Mouse (Mus musculus) neural tube, embryonic 15.5 days (tissue): Measurements from ENCODE around the gene Syce3. TPM values are rescaled to one million over a fixed set of nuclear protein-coding genes. Genes with fewer than 3 reads are reported as not detected.

Source experiments
- ATAC-seq: fragments of 200-750 bp; cut with Nextera tagmentation; 2 replicates; pipeline ENCODE4 v1.8.0; 2017; ENCODE audit warnings: mild to moderate bottlenecking, moderate TSS enrichment, moderate library complexity; ENCODE audit not compliant: low FRiP score
- H3K27ac ChIP-seq: fragments of 300-500 bp; sonication (generic); replicated peaks from 2 replicates; pipeline ENCODE4 v1.5.1; 2015; ENCODE audit warnings: mild to moderate bottlenecking, inconsistent platforms
- H3K27me3 ChIP-seq: fragments of 300-500 bp; sonication (generic); replicated peaks from 2 replicates; pipeline ENCODE4 v1.6.1; 2015; ENCODE audit warnings: inconsistent platforms
- H3K36me3 ChIP-seq: fragments of 300-500 bp; sonication (generic); 2 replicates; pipeline ENCODE4 v1.6.1; 2015; ENCODE audit warnings: inconsistent platforms
- H3K4me1 ChIP-seq: fragments of 300-500 bp; sonication (generic); 2 replicates; pipeline ENCODE4 v1.6.1; 2015; ENCODE audit warnings: inconsistent platforms
- H3K4me2 ChIP-seq: fragments of 300-500 bp; sonication (generic); 2 replicates; pipeline ENCODE4 v1.6.1; 2015; ENCODE audit warnings: inconsistent platforms, mild to moderate bottlenecking, moderate library complexity
- H3K4me3 ChIP-seq: fragments of 300-500 bp; sonication (generic); replicated peaks from 2 replicates; pipeline ENCODE4 v1.5.1; 2015; ENCODE audit warnings: mild to moderate bottlenecking, inconsistent platforms
- H3K9ac ChIP-seq: fragments of 300-500 bp; sonication (generic); replicated peaks from 2 replicates; pipeline ENCODE4 v1.6.1; 2015; ENCODE audit warnings: mild to moderate bottlenecking, inconsistent platforms
- H3K9me3 ChIP-seq: fragments of 300-500 bp; sonication (generic); replicated peaks from 2 replicates; pipeline ENCODE4 v1.6.1; 2016; ENCODE audit warnings: inconsistent platforms
- WGBS: fragments of 180-500 bp; shearing (Covaris S2); methylation state at CpG from one replicate; pipeline ENCODE4 v1.1.7; 2015; ENCODE audit warnings: mixed read lengths; 5-methylcytosine and 5-hydroxymethylcytosine counted together
- polyA plus RNA-seq: library from polyadenylated mRNA; unstranded; fragments of >200 nt; fragmentation: Nextera tagmentation; extraction: Ambion mirVana; gene quantifications from 2 replicates; pipeline ENCODE4 v1.2.1, GENCODE M21; 2015

The Syce3 gene
- polyA plus RNA-seq, result not detected in 2 replicates

DNA sequence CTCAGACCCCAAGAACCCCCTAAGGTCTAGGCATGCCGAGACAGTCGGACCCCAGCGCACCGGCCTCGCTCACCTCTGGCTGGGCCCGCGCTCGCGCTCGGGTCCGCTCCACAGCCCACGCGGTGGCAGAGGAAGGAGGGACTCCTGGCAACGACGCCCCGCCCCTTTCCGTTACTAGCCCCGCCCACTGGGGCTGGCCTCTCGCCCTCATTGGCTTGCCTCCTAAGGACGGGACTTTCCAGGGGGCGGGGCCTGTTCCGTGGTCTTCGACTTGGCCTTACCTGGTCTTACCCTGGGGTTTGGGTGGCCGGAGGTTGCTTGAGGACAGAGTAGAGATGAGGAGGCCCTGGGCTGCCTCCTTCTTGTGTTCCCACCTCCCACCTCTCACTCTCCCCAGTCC, at the start of gene Syce3:
TSS of gene Syce3 (minus strand) at position 386 of the 400 bp plus-strand sequence.
- Histone ChIP-seq H3K4me3 (no peak within 1 kb of the TSS), H3K9me3 (peaks cover 6% of the 10 kb centered on the region; the same call in 1 of the 2 replicates), H3K9ac (no peak within 1 kb of the TSS), H3K36me3 (no peaks in the 10 kb centered on the region; the same call in 1 of the 2 replicates), H3K4me1 (no peaks in the 10 kb centered on the region), H3K27ac (no peak within 1 kb of the TSS), H3K4me2 (no peak within 1 kb of the TSS), H3K27me3 (no peaks in the 10 kb centered on the region)
- 86% methylated on average over 24 of the region's 24 CpGs for WGBS
- ATAC-seq, result no peak

DNA sequence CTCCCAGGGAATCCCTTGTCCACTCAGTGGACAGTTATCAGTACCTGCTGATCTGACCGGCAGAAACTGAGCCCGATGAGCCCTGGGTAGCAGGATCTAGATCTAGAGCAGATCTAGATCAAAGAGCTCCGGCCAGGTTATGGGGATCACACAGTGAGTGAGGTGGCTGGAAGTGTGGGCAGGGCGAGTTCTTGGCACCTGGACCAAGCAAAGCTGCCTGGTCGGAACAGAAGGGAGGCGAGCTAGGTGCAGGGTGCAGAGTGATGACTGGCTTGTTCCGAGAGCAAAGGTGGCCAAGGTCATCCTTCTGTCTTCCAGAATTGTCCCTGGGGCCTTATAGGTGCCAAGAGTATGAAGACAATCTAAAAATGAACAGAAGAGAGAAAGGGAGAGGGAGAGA, 49.5 kb upstream of the Syce3 start:
- peaks cover 68% of the 10 kb centered on the region for H3K36me3 ChIP-seq
- H3K4me3 ChIP-seq, result no peak overlapping the region
- no peak overlapping the region for H3K27ac ChIP-seq
- ATAC-seq, result no peak
- no peak overlapping the region for H3K4me2 ChIP-seq
- no peak overlapping the region for H3K9ac ChIP-seq
- 90% methylated on average over 7 of the region's 7 CpGs for WGBS
- H3K9me3 ChIP-seq, result no peaks in the 10 kb centered on the region
- H3K4me1 ChIP-seq, result peaks cover 24% of the 10 kb centered on the region
- no peaks in the 10 kb centered on the region for H3K27me3 ChIP-seq

DNA sequence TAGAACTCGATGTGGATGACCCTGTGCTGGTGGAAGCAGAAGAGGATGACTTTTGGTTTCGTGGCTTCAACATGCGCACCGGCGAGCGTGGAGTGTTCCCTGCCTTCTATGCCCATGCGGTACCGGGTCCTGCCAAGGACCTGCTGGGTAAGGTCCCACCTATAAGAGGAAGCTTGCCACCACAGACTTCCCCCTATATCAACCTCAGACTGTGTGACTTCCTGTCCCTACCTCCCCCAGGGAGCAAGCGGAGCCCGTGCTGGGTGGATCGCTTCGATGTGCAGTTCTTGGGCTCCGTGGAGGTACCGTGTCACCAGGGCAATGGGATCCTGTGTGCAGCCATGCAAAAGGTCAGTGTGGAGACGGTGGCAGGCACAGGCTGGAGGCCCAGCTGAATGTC, 48.6 kb upstream of the Syce3 start:
- Histone ChIP-seq H3K36me3 (peaks cover 66% of the 10 kb centered on the region), H3K9me3 (no peaks in the 10 kb centered on the region)

DNA sequence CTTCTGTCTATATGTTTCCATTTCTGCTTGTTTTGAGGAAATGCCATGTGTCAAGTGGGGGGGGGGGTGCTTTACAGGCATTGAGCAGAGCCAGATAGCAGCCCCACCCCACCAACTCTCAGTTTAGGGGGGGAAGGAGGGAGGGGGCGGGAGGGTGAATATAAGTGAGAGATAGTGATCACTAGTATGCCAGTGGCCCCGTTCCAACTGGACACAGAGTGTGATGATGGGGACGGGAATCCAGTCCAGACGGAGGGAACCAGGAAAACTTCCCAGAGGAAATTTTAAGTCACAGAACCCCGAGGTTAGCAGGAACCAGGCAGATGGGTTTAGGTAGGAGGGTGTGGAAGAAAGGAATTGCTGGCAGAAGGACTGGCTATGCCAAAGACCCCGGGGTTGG, 45.3 kb upstream of the Syce3 start:
- peaks cover 36% of the 10 kb centered on the region for H3K4me1 ChIP-seq
- no peak overlapping the region for H3K27ac ChIP-seq
- no peak overlapping the region for H3K9ac ChIP-seq
- H3K9me3 ChIP-seq, result no peaks in the 10 kb centered on the region
- H3K4me2 ChIP-seq, result peak overlapping the region; percentile 91
- no peak for ATAC-seq
- WGBS, result 82% methylated on average over 6 of the region's 6 CpGs
- H3K36me3 ChIP-seq, result peaks cover 40% of the 10 kb centered on the region
- H3K27me3 ChIP-seq, result no peaks in the 10 kb centered on the region
- H3K4me3 ChIP-seq, result peak overlapping the region; percentile 73

More for the DNA sequence above, 48.6 kb upstream of the Syce3 start:
- peaks cover 25% of the 10 kb centered on the region for H3K4me1 ChIP-seq
- H3K27ac ChIP-seq, result no peak overlapping the region
- H3K27me3 ChIP-seq, result no peaks in the 10 kb centered on the region
- no peak for ATAC-seq
- H3K4me2 ChIP-seq, result no peak overlapping the region
- H3K4me3 ChIP-seq, result no peak overlapping the region
- H3K9ac ChIP-seq, result no peak overlapping the region
- WGBS, result 97% methylated on average over 15 of the region's 15 CpGs

DNA sequence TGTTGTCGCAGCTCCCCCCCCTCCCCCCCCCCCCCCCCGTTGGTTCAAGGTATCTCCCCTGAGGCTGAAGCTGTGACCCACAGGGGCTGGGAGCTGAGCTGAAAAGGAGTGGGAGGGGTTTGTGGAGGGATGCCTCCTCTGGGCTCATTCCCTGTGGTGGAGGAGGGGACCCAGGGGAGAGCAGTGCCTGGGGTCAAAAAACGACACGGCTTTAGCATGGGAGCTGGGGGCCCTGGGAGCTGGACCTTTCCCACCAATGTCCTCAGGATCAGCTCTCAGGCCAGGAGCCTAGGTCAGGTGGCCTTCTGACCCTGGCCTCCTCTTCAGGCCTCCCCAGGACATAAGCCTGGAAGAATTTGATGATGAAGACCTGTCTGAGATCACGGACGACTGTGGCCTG, 44.6 kb upstream of the Syce3 start:
- Histone ChIP-seq H3K4me1 (peaks cover 36% of the 10 kb centered on the region), H3K36me3 (peaks cover 34% of the 10 kb centered on the region), H3K9me3 (no peaks in the 10 kb centered on the region), H3K4me2 (peak overlapping the region; percentile 91), H3K9ac (peak overlapping the region; percentile 76), H3K27ac (peak overlapping the region; percentile 89), H3K27me3 (no peaks in the 10 kb centered on the region), H3K4me3 (peak overlapping the region; percentile 73)
- ATAC-seq, result no peak
- whole genome bisulfite sequencing, result 22% methylated on average over 4 of the region's 6 CpGs

DNA sequence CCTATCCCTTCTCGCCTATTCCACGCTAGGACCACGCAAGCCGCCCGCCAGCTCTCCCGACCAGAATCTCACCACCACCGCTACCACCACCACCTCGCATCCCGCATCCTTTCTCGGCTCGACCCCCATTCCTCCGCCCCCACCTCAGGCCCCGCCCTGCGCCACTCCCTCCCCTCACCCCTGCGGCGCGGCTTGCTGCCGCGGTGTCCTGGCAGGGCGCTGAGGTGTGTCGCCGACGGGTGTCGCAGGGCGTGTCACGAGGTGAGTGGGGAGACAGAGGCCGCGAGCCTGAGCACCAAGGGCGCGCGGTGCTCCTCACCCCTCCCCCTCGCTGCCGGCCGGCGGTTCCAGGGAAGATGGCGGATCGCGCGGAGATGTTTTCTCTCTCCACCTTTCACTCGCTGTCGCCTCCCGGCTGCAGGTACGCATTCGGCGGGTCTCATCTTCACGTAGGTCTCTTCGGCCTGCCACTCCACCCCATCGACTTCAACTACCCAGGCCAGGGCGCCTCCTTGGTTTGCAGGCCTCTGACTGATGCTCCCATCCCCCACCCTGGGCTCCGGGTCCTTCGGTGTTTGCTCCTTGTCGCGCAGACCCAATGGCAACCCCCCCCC, 43.7 kb upstream of the Syce3 start, which contains the start of gene Mapk8ip2:
TSS of gene Mapk8ip2 (plus strand) at position 49 of the 614 bp plus-strand sequence.
- Histone ChIP-seq H3K4me2 (peak within 1 kb of the TSS; percentile 91), H3K27me3 (no peaks in the 10 kb centered on the region), H3K4me1 (peaks cover 36% of the 10 kb centered on the region), H3K36me3 (peaks cover 28% of the 10 kb centered on the region), H3K4me3 (peak within 1 kb of the TSS; percentile 73), H3K9me3 (no peaks in the 10 kb centered on the region), H3K27ac (peak within 1 kb of the TSS; percentile 89), H3K9ac (peak within 1 kb of the TSS; percentile 76)
- under 1% methylated on average over 53 of the region's 53 CpGs for WGBS
- ATAC-seq, result peak; percentile 86

DNA sequence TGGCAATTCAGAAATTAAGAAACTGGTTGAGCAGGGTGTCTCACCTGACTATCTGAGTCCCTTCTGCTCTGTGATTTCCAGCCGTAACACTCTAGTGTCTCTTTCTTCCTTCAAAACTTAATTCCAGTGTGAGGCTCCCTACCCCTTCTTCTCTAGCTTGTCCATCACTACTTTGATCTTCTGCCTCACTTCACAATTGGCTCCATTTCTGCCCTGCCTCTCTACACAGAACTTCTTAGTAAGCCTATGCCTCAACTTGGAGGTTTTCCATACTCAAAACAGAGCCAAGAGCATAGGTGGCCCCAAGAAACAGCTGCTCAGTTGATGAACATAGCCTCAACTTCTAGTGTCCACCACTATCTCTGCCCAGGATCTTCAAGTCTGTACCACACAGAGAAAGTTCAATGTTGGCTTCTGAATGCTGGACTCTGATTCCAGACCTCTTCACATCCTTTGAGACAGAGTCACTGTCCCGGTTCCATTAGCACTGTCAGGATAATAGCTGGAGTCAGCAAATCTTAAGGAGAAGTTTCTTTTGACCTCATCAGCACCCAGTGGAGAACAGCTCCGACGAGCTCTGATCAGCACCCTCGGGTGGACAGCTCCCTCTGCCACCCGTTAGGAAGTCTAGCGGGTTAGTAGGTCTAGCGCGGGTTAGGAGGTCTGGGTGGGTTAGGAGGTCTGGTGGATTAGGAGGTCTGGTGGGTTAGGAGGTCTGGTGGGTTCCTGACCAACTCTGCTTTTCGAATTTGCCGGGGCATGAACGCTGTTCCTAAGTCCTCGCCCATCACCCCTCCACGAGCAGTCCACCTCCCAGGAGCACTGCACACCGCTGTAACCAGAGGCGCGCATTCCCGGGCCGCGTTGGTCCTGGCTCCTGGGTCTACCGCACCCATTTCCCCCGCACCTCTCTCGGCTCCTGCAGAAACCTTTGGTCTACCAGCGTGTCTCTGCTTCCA, 42.9 kb upstream of the Syce3 start:
- WGBS, result 5% methylated on average over 24 of the region's 24 CpGs
- Histone ChIP-seq H3K9ac (peak overlapping the region; percentile 76), H3K4me3 (peak overlapping the region; percentile 73), H3K36me3 (peaks cover 20% of the 10 kb centered on the region), H3K27me3 (no peaks in the 10 kb centered on the region), H3K9me3 (no peaks in the 10 kb centered on the region), H3K4me1 (peaks cover 36% of the 10 kb centered on the region), H3K27ac (peak overlapping the region; percentile 89), H3K4me2 (peak overlapping the region; percentile 91)
- ATAC-seq, result peak; percentile 83

DNA sequence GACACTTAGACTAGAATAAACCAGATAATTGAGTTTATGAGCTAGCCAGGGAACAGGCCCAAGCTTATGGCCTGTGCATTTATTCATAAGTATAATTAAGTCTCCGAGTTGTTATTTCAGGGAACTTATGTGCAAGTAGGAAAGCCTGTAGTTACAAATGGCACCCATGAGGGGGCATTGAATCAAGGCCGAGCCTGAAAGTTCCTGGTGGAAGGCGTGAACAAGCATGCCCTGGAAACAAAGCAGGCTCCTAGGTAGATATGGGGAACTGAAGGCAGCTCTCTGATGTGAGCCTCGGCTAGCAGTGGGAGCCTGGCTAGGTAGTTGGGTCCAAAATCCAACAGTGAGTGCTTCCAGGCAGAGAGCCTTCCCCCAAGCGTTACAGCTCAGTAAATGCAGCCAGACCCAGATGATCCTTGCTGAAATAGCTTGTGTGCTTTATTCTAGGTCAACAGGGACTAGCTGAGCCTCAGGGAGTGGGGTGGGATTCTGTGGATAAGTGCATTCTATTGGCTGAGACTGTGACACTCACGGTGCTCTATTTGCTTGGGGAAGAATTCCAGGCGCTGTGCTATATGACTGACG, 32.3 kb upstream of the Syce3 start:
- H3K4me2 ChIP-seq, result no peak overlapping the region
- H3K27me3 ChIP-seq, result no peaks in the 10 kb centered on the region
- H3K27ac ChIP-seq, result no peak overlapping the region
- H3K4me1 ChIP-seq, result no peaks in the 10 kb centered on the region
- no peaks in the 10 kb centered on the region for H3K36me3 ChIP-seq
- H3K4me3 ChIP-seq, result no peak overlapping the region
- ATAC-seq, result no peak
- no peak overlapping the region for H3K9ac ChIP-seq
- no peaks in the 10 kb centered on the region for H3K9me3 ChIP-seq
- WGBS, result 36% methylated on average over 8 of the region's 8 CpGs

DNA sequence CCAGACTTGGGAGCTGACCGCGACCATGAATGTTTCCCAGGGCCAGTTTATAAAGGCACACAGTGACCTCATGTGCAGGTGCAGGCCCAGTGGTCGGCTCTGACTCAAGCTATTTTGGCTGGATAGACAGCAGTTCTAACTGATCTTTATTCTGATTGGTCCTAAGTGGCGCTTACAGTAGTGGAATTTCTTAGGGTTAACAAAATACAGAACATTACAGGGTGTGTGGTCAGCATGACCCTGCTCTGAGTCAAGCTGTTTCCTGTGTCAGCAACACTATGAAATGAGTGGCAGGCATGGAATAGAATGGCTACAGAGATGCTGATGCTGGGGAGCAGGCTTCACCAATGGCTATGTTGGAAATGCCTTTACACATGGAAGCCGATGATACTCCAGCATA, 25.6 kb upstream of the Syce3 start:
- 85% methylated on average over 5 of the region's 5 CpGs for WGBS
- ATAC-seq, result no peak
- no peak overlapping the region for H3K9ac ChIP-seq

DNA sequence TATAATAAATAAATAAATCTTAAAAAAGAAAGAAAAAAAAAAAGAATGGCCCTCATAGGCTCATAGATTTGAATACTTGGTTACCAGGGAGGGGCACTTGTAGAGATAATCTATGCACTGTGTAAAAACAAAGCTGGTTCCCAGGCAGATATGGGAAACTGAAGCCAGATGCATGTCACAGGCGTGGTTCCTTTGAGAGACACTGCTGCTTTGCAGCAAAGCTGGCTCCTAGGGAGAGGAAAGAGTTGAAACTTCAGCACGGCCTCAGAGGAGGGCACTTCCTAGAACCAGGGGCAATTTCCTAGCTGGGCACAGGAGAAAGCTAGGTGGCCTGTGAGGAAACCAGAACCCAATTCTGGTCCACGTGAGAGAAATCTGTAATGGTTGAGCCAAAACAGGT, 23.8 kb upstream of the Syce3 start:
- no peak for ATAC-seq
- H3K4me1 ChIP-seq, result peaks cover 17% of the 10 kb centered on the region

More for the DNA sequence above, 25.6 kb upstream of the Syce3 start:
- Histone ChIP-seq H3K36me3 (no peaks in the 10 kb centered on the region), H3K4me3 (no peak overlapping the region), H3K4me1 (peaks cover 9% of the 10 kb centered on the region; the same call in 1 of the 2 replicates), H3K4me2 (no peak overlapping the region), H3K27ac (no peak overlapping the region), H3K9me3 (no peaks in the 10 kb centered on the region), H3K27me3 (no peaks in the 10 kb centered on the region)

DNA sequence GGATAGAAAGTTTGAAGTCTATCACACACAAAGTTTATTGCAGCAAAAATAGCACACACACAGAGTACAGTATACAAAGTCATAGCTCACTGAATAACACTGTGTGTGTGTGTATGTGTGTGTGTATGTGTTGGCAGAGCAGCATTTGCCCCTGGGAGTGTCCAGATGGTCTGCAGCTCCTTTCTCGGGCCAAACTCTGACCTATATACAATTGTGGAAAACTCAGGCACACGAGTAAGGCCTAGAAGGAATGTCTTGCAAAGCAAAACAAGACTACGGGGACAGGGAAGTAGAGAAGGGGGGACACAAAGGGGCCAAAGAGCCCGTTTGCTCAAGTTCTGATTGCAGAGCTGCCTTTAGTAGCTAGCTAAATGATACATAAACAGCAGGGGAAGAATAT, 22.6 kb upstream of the Syce3 start:
- Histone ChIP-seq H3K4me2 (no peak overlapping the region), H3K27me3 (no peaks in the 10 kb centered on the region), H3K4me3 (no peak overlapping the region), H3K9me3 (no peaks in the 10 kb centered on the region), H3K4me1 (peaks cover 28% of the 10 kb centered on the region), H3K9ac (no peak overlapping the region), H3K36me3 (no peaks in the 10 kb centered on the region; the same call in 1 of the 2 replicates), H3K27ac (no peak overlapping the region)
- ATAC-seq, result no peak
- 81% methylated on average over 4 of the region's 4 CpGs for WGBS

More for the DNA sequence above, 23.8 kb upstream of the Syce3 start:
- no peak overlapping the region for H3K9ac ChIP-seq
- no peak overlapping the region for H3K4me3 ChIP-seq
- no peaks in the 10 kb centered on the region for H3K9me3 ChIP-seq
- WGBS, result 83% methylated on average over 3 of the region's 3 CpGs
- no peak overlapping the region for H3K27ac ChIP-seq
- no peak overlapping the region for H3K4me2 ChIP-seq
- no peaks in the 10 kb centered on the region for H3K36me3 ChIP-seq
- H3K27me3 ChIP-seq, result no peaks in the 10 kb centered on the region
